Mouse (Mus musculus): ENCODE data around the gene Clec1a.

- TF ChIP-seq CTCF (IDR thresholded peaks at IDR 0.05): peak; percentile 68
- TF ChIP-seq EP300 (IDR thresholded peaks at IDR 0.05): no peak
Measured at GRCm38 (mm10) chr6:129393087-129393720, 58.6 kb downstream of the Clec1a start.
